In genomic region chr13:55668550-55668949, GRCm38 (mm10) we compare ENCODE assay signal across 8 mouse cellular contexts. TPM values are rescaled to one million over a fixed set of nuclear protein-coding genes. Genes with fewer than 3 reads are reported as not detected.
DNase-seq lines count a peak whose midpoint lies in the region; ATAC-seq and TF ChIP-seq lines count a peak whose summit lies in the region.

No protein-coding gene starts in this region.

- no peak overlapping the region for H3K4me3 ChIP-seq in gastrocnemius, adult 2 months
- H3K4me3 ChIP-seq in neural tube, embryonic 15.5 days (replicated peaks): no peak overlapping the region
- H3K4me3 ChIP-seq in small intestine, adult 2 months (ENCODE audit: low read depth, low read length): no peak overlapping the region

- no peak overlapping the region for H3K27ac ChIP-seq in gastrocnemius, adult 2 months
- H3K27ac ChIP-seq in neural tube, embryonic 15.5 days (replicated peaks): no peak overlapping the region
- H3K27ac ChIP-seq in small intestine, adult 2 months (ENCODE audit: insufficient read depth, low read depth, low read length): no peak overlapping the region

- no peaks in the 10 kb centered on the region for H3K27me3 ChIP-seq in neural tube, embryonic 15.5 days (replicated peaks)
- H3K27me3 ChIP-seq in small intestine, adult 2 months (ENCODE audit: control insufficient read depth, insufficient read depth, low read length): no peaks in the 10 kb centered on the region

- no peaks in the 10 kb centered on the region for H3K4me1 ChIP-seq in neural tube, embryonic 15.5 days
- no peaks in the 10 kb centered on the region for H3K4me1 ChIP-seq in small intestine, adult 2 months (ENCODE audit: control insufficient read depth, insufficient read depth, insufficient read length, low read length)

- no peak for TF ChIP-seq POLR2A in small intestine, adult 2 months (IDR thresholded peaks at IDR 0.05; ENCODE audit: low read depth, low read length)

- peak; percentile 44 for DNase-seq in gastrocnemius, adult 2 months
- no peak for DNase-seq in gastrocnemius, adult 8-10 months (ENCODE audit: low spot score in 2 of 2)
- DNase-seq in neural tube, embryonic 10.5 days (ENCODE audit: extremely low spot score, low spot score): peak; percentile 29
- peak; percentile 28 for DNase-seq in c-Kit-positive CD71-negative TER-119-negative erythroid progenitor cells, embryonic 14.5 days (ENCODE audit: low read depth)
- peak; percentile 45 for DNase-seq in kidney, postnatal 14 days
- no peak for DNase-seq in frontal cortex, postnatal 14 days (ENCODE audit: low spot score in 2 of 2)

- ATAC-seq in neural tube, embryonic 15.5 days (ENCODE audit: low FRiP score): no peak

- H3K9me3 ChIP-seq in neural tube, embryonic 15.5 days (replicated peaks): no peaks in the 10 kb centered on the region

- H3K9ac ChIP-seq in neural tube, embryonic 15.5 days (replicated peaks): no peak overlapping the region

- TF ChIP-seq CTCF in gastrocnemius, adult 2 months (IDR thresholded peaks at IDR 0.05): peak; percentile 63
- peak; percentile 62; the same call in 1 of the 2 replicates for TF ChIP-seq CTCF in small intestine, adult 2 months (IDR thresholded peaks at IDR 0.05; ENCODE audit: extremely low read depth, insufficient read length, insufficient replicate concordance, low read depth, low read length)

- H3K4me2 ChIP-seq in neural tube, embryonic 15.5 days: no peak overlapping the region

- peaks cover 91% of the 10 kb centered on the region for H3K36me3 ChIP-seq in neural tube, embryonic 15.5 days
- peaks cover 72% of the 10 kb centered on the region for H3K36me3 ChIP-seq in small intestine, adult 2 months (ENCODE audit: control insufficient read depth, insufficient read depth, low read length)

- intact Hi-C loops in gastrocnemius, adult 2 months (cut with DNase I): loop anchor here (2.0 kb wide), 1 partner anchor 60 kb away; no protein-coding TSS in a partner anchor

- WGBS in neural tube, embryonic 15.5 days: 78% methylated on average over 6 of the region's 6 CpGs
- 81% methylated on average over 6 of the region's 6 CpGs for WGBS in small intestine, adult 2 months

RNA-seq across cellular contexts. Expression of gene B230219D22Rik, which starts 24.4 kb away (rescaled TPM):
- 10 to 100 TPM; 29.4 to 33.2 TPM for total RNA-seq in gastrocnemius, adult 2 months (2021)
- total RNA-seq in gastrocnemius, adult 8-10 months (2022): 10 to 100 TPM; 28.4 to 32.8 (median 30.8) TPM
- 71.9 and 73.0 TPM in 2 replicates for polyA plus RNA-seq in neural tube, embryonic 15.5 days (2015; fragmentation: Nextera tagmentation; extraction: Ambion mirVana)
- 4.9 and 7.5 TPM in 2 replicates for polyA plus RNA-seq in small intestine, adult 2 months (2012; rRNA removed)

RNA-seq across cellular contexts. Expression of gene Ddx46, which starts 33.7 kb away (rescaled TPM):
- total RNA-seq in gastrocnemius, adult 2 months (2021): 10 to 100 TPM; 20.9 to 26.9 TPM
- 10 to 100 TPM; 20.3 to 27.5 (median 23.8) TPM for total RNA-seq in gastrocnemius, adult 8-10 months (2022)
- 22.0 and 25.5 TPM in 2 replicates for polyA plus RNA-seq in neural tube, embryonic 15.5 days (2015; fragmentation: Nextera tagmentation; extraction: Ambion mirVana)
- 2.2 and 5.1 TPM in 2 replicates for polyA plus RNA-seq in small intestine, adult 2 months (2012; rRNA removed)

RNA-seq across cellular contexts. Expression of gene Caml, which starts 45.7 kb away (rescaled TPM):
- 1 to 10 TPM; 9.7 to 9.9 TPM for total RNA-seq in gastrocnemius, adult 2 months (2021)
- 10 to 100 TPM in 1 of 4 experiments, 1 to 10 TPM in 3; 7.8 to 11.9 (median 8.7) TPM for total RNA-seq in gastrocnemius, adult 8-10 months (2022)
- 102 and 117 TPM in 2 replicates for polyA plus RNA-seq in neural tube, embryonic 15.5 days (2015; fragmentation: Nextera tagmentation; extraction: Ambion mirVana)
- polyA plus RNA-seq in small intestine, adult 2 months (2012; rRNA removed): 3.8 and 5.7 TPM in 2 replicates

RNA-seq across cellular contexts. Expression of gene Txndc15, which starts 45.9 kb away (rescaled TPM):
- total RNA-seq in gastrocnemius, adult 2 months (2021): 10 to 100 TPM; 33.3 to 34.4 TPM
- 10 to 100 TPM; 31.8 to 40.0 (median 34.2) TPM for total RNA-seq in gastrocnemius, adult 8-10 months (2022)
- polyA plus RNA-seq in neural tube, embryonic 15.5 days (2015; fragmentation: Nextera tagmentation; extraction: Ambion mirVana): 140 and 149 TPM in 2 replicates
- polyA plus RNA-seq in small intestine, adult 2 months (2012; rRNA removed): 21.5 and 32.8 TPM in 2 replicates

RNA-seq across cellular contexts. Expression of gene Pcbd2, which starts 58.6 kb away (rescaled TPM):
- total RNA-seq in gastrocnemius, adult 2 months (2021): 10 to 100 TPM; 18.2 to 25.7 TPM
- 10 to 100 TPM; 17.5 to 22.8 (median 19.3) TPM for total RNA-seq in gastrocnemius, adult 8-10 months (2022)
- polyA plus RNA-seq in neural tube, embryonic 15.5 days (2015; fragmentation: Nextera tagmentation; extraction: Ambion mirVana): 21.7 and 34.8 TPM in 2 replicates
- 5.9 and 20.2 TPM in 2 replicates for polyA plus RNA-seq in small intestine, adult 2 months (2012; rRNA removed)

Comparison
In these comparisons a context has a peak if more than half of its experiments do, and no peak if none do; other contexts are left out.
1. DNase-seq: peak in gastrocnemius, adult 2 months (single experiment), neural tube, embryonic 10.5 days (single experiment), c-Kit-positive CD71-negative TER-119-negative erythroid progenitor cells, embryonic 14.5 days (single experiment) and kidney, postnatal 14 days (single experiment); none in gastrocnemius, adult 8-10 months (0 of 2) and frontal cortex, postnatal 14 days (0 of 2).